Mouse (Mus musculus) hindbrain, postnatal 0 days (tissue): ENCODE measurements around the gene Tmem208. TPM values are rescaled to one million over a fixed set of nuclear protein-coding genes. Genes with fewer than 3 reads are reported as not detected.

ENCODE experiments used
- ATAC-seq: fragments of 200-750 bp; cut with Nextera tagmentation; 2 replicates; pipeline ENCODE4 v1.8.0; 2017; ENCODE audit warnings: mild to moderate bottlenecking, moderate TSS enrichment, moderate library complexity
- DNase-seq: peaks from one replicate; pipeline ENCODE4 v3.0.0-alpha.2; 2015; ENCODE audit warnings: low spot score
- H3K27ac ChIP-seq: fragments of 300-500 bp; sonication (generic); 2 replicates; pipeline ENCODE4 v1.5.1; 2014; ENCODE audit warnings: mild to moderate bottlenecking
- H3K27me3 ChIP-seq: fragments of 300-500 bp; sonication (generic); 2 replicates; pipeline ENCODE4 v1.6.1; 2014; ENCODE audit warnings: low read length, mixed read lengths; ENCODE audit not compliant: insufficient read depth
- H3K36me3 ChIP-seq: fragments of 300-500 bp; sonication (generic); 2 replicates; pipeline ENCODE4 v1.6.1; 2014; ENCODE audit warnings: low read length, mixed read lengths; ENCODE audit not compliant: insufficient read depth
- H3K4me1 ChIP-seq: fragments of 300-500 bp; sonication (generic); 2 replicates; pipeline ENCODE4 v1.6.1; 2014; ENCODE audit warnings: antibody characterized with exemption, low read length, mixed read lengths; ENCODE audit not compliant: insufficient read depth
- H3K4me2 ChIP-seq: fragments of 300-500 bp; sonication (generic); 2 replicates; pipeline ENCODE4 v1.6.1; 2014; ENCODE audit warnings: low read depth, mild to moderate bottlenecking, low read length, moderate library complexity, mixed read lengths
- H3K4me3 ChIP-seq: fragments of 300-500 bp; sonication (generic); 2 replicates; pipeline ENCODE4 v1.5.1; 2014; ENCODE audit warnings: low read length
- H3K9ac ChIP-seq: fragments of 300-500 bp; sonication (generic); replicated peaks from 2 replicates; pipeline ENCODE4 v1.6.1; 2014; ENCODE audit warnings: mild to moderate bottlenecking, low read length, moderate library complexity, mixed read lengths
- H3K9me3 ChIP-seq: fragments of 300-500 bp; sonication (generic); 2 replicates; pipeline ENCODE4 v1.6.1; 2016; ENCODE audit warnings: low read length, mixed read lengths
- CTCF ChIP-seq: IDR thresholded peaks from 2 replicates; pipeline ENCODE4 v1.5.1; 2016; ENCODE audit warnings: antibody characterized with exemption, control low read depth, low read depth
- WGBS: fragments of 180-500 bp; shearing (Covaris S2); extraction: QIAGEN DNeasy Blood & Tissue Kit; methylation state at CpG from one replicate; pipeline ENCODE4 v1.1.7; 2014; 5-methylcytosine and 5-hydroxymethylcytosine counted together
- polyA plus RNA-seq: library from polyadenylated mRNA; unstranded; fragments of >200 nt; fragmentation: Nextera tagmentation; extraction: Ambion mirVana; gene quantifications from 2 replicates; pipeline ENCODE4 v1.2.1, GENCODE M21; 2015
- total RNA-seq: library from RNA; depleted of rRNA; stranded (reverse); fragments of >200 nt; gene quantifications from 2 replicates; pipeline ENCODE4 v1.2.3, GENCODE M21; 2014

Tmem208 gene
- total and polyA plus RNA-seq, 2 experiments from 2014 or later, result 101 to 138 TPM

DNA sequence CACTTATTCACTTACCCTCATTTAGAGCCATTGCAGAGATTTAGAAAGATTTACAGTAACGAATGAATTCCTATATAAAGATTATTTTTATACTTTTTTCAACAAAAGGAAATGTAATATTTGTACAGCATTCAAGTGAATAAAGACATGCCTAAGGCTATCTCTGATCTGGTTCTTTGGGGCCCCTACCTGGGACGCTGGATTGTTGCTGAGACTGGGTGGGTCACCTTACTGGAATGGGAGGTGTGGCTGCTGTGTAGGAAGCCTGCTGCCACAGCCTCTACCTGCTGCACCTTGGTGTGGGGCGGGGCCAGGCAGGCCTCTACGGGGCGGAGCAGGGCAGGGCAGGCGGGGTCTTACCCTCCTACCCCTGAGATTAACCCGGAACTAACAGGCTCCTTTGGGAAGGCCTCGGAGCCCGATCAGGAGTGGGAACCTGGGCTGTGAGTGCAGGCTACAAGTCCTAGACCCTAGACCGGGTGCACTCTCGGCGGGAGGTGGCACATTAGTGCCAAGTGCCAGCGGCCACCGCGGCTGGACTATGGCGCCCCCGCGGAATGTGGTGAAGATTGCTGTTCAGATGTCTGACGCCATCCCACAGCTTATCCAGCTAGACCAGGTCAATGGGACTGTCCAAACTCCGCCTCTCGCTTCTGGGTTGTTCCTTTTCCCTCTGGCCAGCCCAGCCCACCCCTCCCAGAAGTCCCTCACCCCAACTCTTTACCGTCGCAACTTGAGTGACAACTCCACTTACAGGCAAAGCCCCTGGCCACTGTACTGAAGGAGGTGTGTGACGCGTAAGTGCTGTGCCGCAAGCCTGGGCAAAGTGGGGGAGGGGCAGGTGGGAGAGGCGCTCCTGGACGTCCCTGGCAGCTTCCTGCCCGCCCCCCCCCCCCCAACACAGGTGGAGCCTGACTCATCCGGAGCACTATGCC, 20.7 kb upstream of the Tmem208 start, which contains the start of gene Elmo3:
Gene Elmo3 (plus strand): TSS at position 391 of the 935 bp plus-strand sequence.
- H3K4me3 ChIP-seq, result peak within 1 kb of the TSS; percentile 23; the same call in 1 of the 2 replicates
- H3K4me2 ChIP-seq, result peak within 1 kb of the TSS; percentile 56
- peak within 1 kb of the TSS; percentile 39 for H3K9ac ChIP-seq
- H3K9me3 ChIP-seq, result no peaks in the 10 kb centered on the region
- H3K27me3 ChIP-seq, result no peaks in the 10 kb centered on the region
- H3K27ac ChIP-seq, result peak within 1 kb of the TSS; percentile 46; the same call in 1 of the 2 replicates
- 6% methylated on average over 30 of the region's 30 CpGs for WGBS
- H3K36me3 ChIP-seq, result peaks cover 48% of the 10 kb centered on the region
- H3K4me1 ChIP-seq, result peaks cover 14% of the 10 kb centered on the region
- peak; percentile 75 for ATAC-seq
- peak; percentile 23; the same call in 1 of the 2 replicates for TF ChIP-seq CTCF
- peak; percentile 62 for DNase-seq

DNA sequence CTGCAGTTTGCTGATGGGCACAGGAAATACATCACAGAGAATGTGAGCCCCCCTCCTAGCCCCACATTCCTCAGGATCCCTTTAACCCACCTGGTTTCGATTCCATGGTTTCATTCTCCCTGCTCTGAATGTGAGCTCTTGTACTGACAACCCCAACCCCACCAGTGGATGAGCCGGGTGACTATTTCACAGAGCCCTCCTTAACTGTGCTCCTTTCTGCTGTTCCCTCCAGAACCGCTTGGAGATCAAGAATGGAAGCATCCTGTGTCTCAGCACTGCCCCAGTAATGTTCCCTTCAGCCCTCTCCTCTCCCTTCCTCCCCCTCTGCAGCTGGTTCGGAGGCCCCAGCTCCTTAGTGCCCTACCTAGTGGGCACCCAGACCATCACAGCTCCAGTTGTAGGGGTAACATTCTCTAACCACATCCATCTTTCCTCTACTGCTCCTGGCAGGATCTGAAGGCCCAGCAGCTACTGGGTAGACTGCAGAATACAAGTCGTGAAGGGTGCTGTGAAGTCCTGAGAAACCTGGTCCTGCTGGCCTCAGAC, 19.9 kb upstream of the Tmem208 start:
- H3K4me3 ChIP-seq, result peak overlapping the region; percentile 23; the same call in 1 of the 2 replicates
- ATAC-seq (peak; percentile 36), DNase-seq (no peak)
- H3K36me3 ChIP-seq, result peaks cover 43% of the 10 kb centered on the region
- peaks cover 14% of the 10 kb centered on the region for H3K4me1 ChIP-seq
- TF ChIP-seq CTCF, result no peak
- 70% methylated on average over 5 of the region's 5 CpGs for WGBS
- H3K9ac ChIP-seq, result peak overlapping the region; percentile 39
- peak overlapping the region; percentile 56 for H3K4me2 ChIP-seq
- H3K27ac ChIP-seq, result peak overlapping the region; percentile 17; the same call in 1 of the 2 replicates
- no peaks in the 10 kb centered on the region for H3K9me3 ChIP-seq
- no peaks in the 10 kb centered on the region for H3K27me3 ChIP-seq

DNA sequence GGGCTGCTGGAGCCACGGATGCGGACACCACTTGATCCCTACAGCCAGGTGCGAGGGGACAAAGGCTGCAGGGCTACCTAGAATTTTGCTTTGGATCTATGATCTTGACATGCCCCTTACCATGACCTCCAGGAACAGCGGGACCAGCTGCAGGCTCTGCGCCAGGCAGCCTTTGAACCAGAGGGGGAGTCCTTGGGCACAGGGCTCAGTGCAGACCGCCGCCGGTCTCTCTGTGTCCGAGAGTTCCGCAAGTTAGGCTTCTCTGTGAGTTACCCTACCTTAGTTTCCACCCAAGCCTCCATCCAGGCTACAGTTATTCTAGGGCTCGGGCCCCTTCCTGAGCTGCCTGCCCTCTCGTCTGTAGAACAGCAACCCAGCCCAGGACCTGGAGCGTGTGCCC, 18.5 kb upstream of the Tmem208 start:
- no peaks in the 10 kb centered on the region for H3K27me3 ChIP-seq
- no peak overlapping the region for H3K27ac ChIP-seq
- H3K9ac ChIP-seq, result no peak overlapping the region
- WGBS, result 96% methylated on average over 13 of the region's 13 CpGs
- TF ChIP-seq CTCF, result no peak
- H3K4me3 ChIP-seq, result no peak overlapping the region
- H3K36me3 ChIP-seq, result peaks cover 42% of the 10 kb centered on the region
- H3K4me2 ChIP-seq, result no peak overlapping the region
- ATAC-seq, result no peak
- peaks cover 14% of the 10 kb centered on the region for H3K4me1 ChIP-seq
- DNase-seq, result no peak
- H3K9me3 ChIP-seq, result no peaks in the 10 kb centered on the region

DNA sequence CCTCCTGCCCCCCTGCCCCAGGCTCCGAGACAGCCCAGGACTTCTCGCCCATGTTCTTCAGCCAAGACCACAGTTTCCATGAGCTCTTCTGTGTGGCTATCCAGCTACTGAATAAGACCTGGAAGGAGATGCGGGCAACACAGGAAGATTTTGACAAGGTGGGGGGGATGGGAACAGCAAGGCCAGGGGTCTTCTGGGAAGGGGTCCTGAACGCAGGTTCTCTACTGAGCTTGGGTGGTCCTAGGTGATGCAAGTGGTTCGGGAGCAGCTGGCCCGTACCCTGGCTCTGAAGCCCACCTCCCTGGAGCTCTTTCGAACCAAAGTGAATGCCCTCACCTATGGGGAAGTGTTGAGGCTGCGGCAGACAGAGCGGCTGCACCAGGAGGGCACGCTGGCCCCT, 17.7 kb upstream of the Tmem208 start:
- H3K9me3 ChIP-seq, result no peaks in the 10 kb centered on the region
- no peak overlapping the region for H3K27ac ChIP-seq
- peaks cover 14% of the 10 kb centered on the region for H3K4me1 ChIP-seq
- 93% methylated on average over 10 of the region's 10 CpGs for WGBS
- no peak overlapping the region for H3K4me3 ChIP-seq
- H3K4me2 ChIP-seq, result no peak overlapping the region
- no peak overlapping the region for H3K9ac ChIP-seq
- peaks cover 42% of the 10 kb centered on the region for H3K36me3 ChIP-seq
- TF ChIP-seq CTCF, result no peak
- no peak for DNase-seq
- H3K27me3 ChIP-seq, result no peaks in the 10 kb centered on the region
- ATAC-seq, result no peak

DNA sequence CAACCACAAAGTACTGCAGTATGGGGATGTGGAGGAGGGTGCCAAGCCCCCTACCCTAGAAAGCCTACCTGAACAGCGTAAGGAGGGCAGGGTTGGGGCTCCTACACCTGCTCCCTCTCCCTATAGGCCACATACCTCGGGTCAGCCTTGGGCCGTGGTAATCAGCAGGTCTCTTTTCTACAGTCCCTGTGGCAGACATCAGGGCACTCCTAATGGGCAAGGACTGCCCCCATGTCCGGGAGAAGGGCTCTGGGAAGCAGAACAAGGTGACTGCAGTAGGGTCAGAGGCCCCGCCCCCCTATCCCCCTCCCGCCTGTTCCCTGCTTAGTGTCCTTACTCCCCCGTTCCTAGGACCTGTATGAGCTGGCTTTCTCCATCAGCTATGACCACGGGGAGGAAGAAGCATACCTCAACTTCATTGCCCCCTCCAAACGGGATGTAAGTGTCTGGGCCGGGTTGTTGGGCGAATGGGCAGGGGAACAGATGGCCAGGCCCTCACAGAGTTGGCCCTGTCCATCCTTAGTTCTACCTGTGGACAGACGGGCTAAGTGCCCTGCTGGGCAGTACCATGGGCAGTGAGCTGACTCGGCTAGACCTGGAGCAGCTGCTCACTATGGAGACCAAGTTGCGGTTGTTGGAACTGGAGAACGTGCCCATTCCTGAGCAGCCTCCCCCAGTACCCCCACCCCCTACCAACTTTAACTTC, 16.9 kb upstream of the Tmem208 start:
- no peak overlapping the region for H3K4me2 ChIP-seq
- H3K9me3 ChIP-seq, result no peaks in the 10 kb centered on the region
- no peak overlapping the region for H3K27ac ChIP-seq
- ATAC-seq, result no peak
- peaks cover 45% of the 10 kb centered on the region for H3K36me3 ChIP-seq
- 83% methylated on average over 15 of the region's 15 CpGs for WGBS
- H3K4me1 ChIP-seq, result peaks cover 14% of the 10 kb centered on the region
- no peak for DNase-seq
- no peak overlapping the region for H3K4me3 ChIP-seq
- H3K9ac ChIP-seq, result no peak overlapping the region
- no peaks in the 10 kb centered on the region for H3K27me3 ChIP-seq
- no peak for TF ChIP-seq CTCF

DNA sequence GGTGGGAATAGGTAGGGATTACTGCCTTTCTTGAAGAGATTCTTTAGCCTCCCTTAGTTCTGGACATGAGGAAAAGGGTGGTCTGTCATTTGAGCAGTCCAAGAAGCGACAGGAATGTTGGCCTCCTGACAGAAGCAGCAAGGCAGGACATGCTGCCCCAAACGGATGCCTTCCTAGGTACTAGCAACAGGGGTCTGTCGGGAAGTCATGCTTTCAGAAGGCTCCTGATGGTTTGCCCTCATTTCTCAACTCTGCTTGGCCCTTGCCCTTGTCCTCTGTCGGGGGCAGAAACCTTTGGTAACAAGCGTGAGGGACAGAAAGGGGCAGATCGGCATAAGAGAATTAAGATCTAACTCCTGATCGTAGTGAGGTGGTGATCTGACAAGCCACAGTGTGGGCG, 16.0 kb upstream of the Tmem208 start:
- Histone ChIP-seq H3K36me3 (peaks cover 51% of the 10 kb centered on the region), H3K9me3 (no peaks in the 10 kb centered on the region), H3K9ac (no peak overlapping the region), H3K4me1 (peaks cover 9% of the 10 kb centered on the region), H3K27ac (no peak overlapping the region), H3K4me3 (no peak overlapping the region), H3K4me2 (no peak overlapping the region), H3K27me3 (no peaks in the 10 kb centered on the region)
- DNase-seq (no peak), ATAC-seq (no peak)
- TF ChIP-seq CTCF, result no peak
- WGBS, result 78% methylated on average over 8 of the region's 8 CpGs
